In the genomic region with DNA sequence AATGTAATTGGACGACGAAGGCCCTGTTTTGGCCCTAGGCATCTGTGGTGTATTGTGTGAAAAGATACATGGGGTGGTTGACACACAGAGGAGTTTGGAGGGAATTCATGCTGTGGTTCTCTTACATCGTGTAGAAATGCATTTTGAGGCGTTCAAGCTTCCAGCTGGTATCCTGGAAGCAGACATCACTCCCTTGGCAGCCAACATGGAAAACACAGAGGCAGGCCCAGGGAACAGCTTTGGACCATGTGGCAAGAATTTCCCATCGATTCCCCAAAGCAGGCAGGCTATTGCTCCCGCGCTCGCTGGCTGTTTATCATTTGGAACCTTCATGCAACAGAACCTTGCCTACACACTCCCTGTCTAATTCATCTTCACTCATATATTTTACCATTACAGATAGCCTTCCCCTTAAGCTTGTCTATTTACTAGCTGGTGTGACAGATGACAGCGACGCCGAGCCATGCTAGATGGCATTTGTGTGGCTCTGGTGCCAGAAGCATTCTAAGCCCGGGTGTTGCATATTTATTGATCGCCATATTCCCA, we compare ENCODE assay signal across 9 mouse cellular contexts.
A peak's percentile ranks its signal among the peaks of the same experiment; 100 is the strongest.
DNase-seq lines count a peak whose midpoint lies in the region; ATAC-seq and TF ChIP-seq lines count a peak whose summit lies in the region.
"Had no signal": no experiment of that assay in that cellular context is flagged by ENCODE, and none has a peak within 500 bp of the region (broad histone marks: within the 10 kb centered on the region; RNA-seq: fewer than 3 reads in every experiment).

No protein-coding gene starts in this region.

- no peaks in the 10 kb centered on the region for H3K9me3 ChIP-seq in forebrain, embryonic 11.5 days (ENCODE audit: control insufficient read depth, low read length)
- H3K9me3 ChIP-seq in forebrain, embryonic 12.5 days, result no peaks in the 10 kb centered on the region
- H3K9me3 ChIP-seq: neural tube, embryonic 12.5 days had no signal

- H3K4me3 ChIP-seq in forebrain, embryonic 11.5 days (ENCODE audit: low read depth, low read length), result no peak overlapping the region
- no peak overlapping the region for H3K4me3 ChIP-seq in forebrain, embryonic 12.5 days (replicated peaks)
- H3K4me3 ChIP-seq: neural tube, embryonic 12.5 days had no signal

- no peak for ATAC-seq in forebrain, embryonic 11.5 days (replicated peaks; ENCODE audit: low FRiP score)
- no peak for ATAC-seq in forebrain, embryonic 12.5 days (ENCODE audit: low FRiP score)

- DNase-seq in forebrain, embryonic 11.5 days (ENCODE audit: low spot score), result peak; percentile 21
- DNase-seq in brain, embryonic 14.5 days (ENCODE audit: low read depth), result peak; percentile 91
- peak; percentile 76 for DNase-seq in layer of hippocampus, adult 11-12 months (ENCODE audit: low spot score)
- DNase-seq in lung, postnatal 10 days, result peak; percentile 20
- DNase-seq in kidney, postnatal 25 days, result no peak
- no peak for DNase-seq in MN1 (ENCODE audit: low spot score)
- no peak for DNase-seq in adrenal gland, postnatal 10 days

- 94% methylated on average over 13 of the region's 13 CpGs for WGBS in forebrain, embryonic 11.5 days
- WGBS in forebrain, embryonic 12.5 days, result 89% methylated on average over 13 of the region's 13 CpGs

- no peak for TF ChIP-seq POLR2A in brain, embryonic 14.5 days (IDR thresholded peaks at IDR 0.05; ENCODE audit: borderline replicate concordance, extremely low read depth, insufficient read depth, insufficient read length, poor library complexity, severe bottlenecking)

- TF ChIP-seq CTCF in brain, embryonic 14.5 days (IDR thresholded peaks at IDR 0.05; ENCODE audit: borderline replicate concordance, extremely low read depth, insufficient read depth, insufficient read length), result no peak

- H3K4me2 ChIP-seq in forebrain, embryonic 11.5 days (ENCODE audit: low read depth, low read length, severe bottlenecking), result no peak overlapping the region
- no peak overlapping the region for H3K4me2 ChIP-seq in forebrain, embryonic 12.5 days
- H3K4me2 ChIP-seq: neural tube, embryonic 12.5 days had no signal

- H3K27me3 ChIP-seq in forebrain, embryonic 11.5 days (ENCODE audit: control insufficient read depth, insufficient read depth, low read length), result 0 out of 2 replicates have a peak, but pooled peaks cover 3% of the 10 kb centered on the region
- peaks cover 56% of the 10 kb centered on the region for H3K27me3 ChIP-seq in forebrain, embryonic 12.5 days
- H3K27me3 ChIP-seq: neural tube, embryonic 12.5 days had no signal

- H3K27ac ChIP-seq in forebrain, embryonic 11.5 days (ENCODE audit: low read depth, low read length), result no peak overlapping the region
- H3K27ac ChIP-seq in forebrain, embryonic 12.5 days, result no peak overlapping the region
- H3K27ac ChIP-seq: neural tube, embryonic 12.5 days had no signal

- no peak overlapping the region for H3K9ac ChIP-seq in forebrain, embryonic 11.5 days (ENCODE audit: low read length)
- H3K9ac ChIP-seq in forebrain, embryonic 12.5 days, result no peak overlapping the region
- H3K9ac ChIP-seq: neural tube, embryonic 12.5 days had no signal

- H3K36me3 ChIP-seq in forebrain, embryonic 11.5 days (ENCODE audit: control insufficient read depth, insufficient read depth, low read length), result no peaks in the 10 kb centered on the region
- H3K36me3 ChIP-seq in forebrain, embryonic 12.5 days (replicated peaks), result no peaks in the 10 kb centered on the region
- H3K36me3 ChIP-seq: neural tube, embryonic 12.5 days had no signal

- H3K4me1 ChIP-seq in forebrain, embryonic 11.5 days (replicated peaks; ENCODE audit: control insufficient read depth, insufficient read depth, low read length), result no peaks in the 10 kb centered on the region
- H3K4me1 ChIP-seq in forebrain, embryonic 12.5 days, result 0 out of 2 replicates have a peak, but pooled peaks cover 4% of the 10 kb centered on the region
- H3K4me1 ChIP-seq: neural tube, embryonic 12.5 days had no signal

Comparison
In these comparisons a context has a peak if more than half of its experiments do, and no peak if none do; other contexts are left out.
1. DNase-seq: peak in forebrain, embryonic 11.5 days (single experiment), brain, embryonic 14.5 days (single experiment), layer of hippocampus, adult 11-12 months (single experiment) and lung, postnatal 10 days (single experiment); none in kidney, postnatal 25 days (0 of 2), MN1 (single experiment) and adrenal gland, postnatal 10 days (single experiment).